In the genomic region with DNA sequence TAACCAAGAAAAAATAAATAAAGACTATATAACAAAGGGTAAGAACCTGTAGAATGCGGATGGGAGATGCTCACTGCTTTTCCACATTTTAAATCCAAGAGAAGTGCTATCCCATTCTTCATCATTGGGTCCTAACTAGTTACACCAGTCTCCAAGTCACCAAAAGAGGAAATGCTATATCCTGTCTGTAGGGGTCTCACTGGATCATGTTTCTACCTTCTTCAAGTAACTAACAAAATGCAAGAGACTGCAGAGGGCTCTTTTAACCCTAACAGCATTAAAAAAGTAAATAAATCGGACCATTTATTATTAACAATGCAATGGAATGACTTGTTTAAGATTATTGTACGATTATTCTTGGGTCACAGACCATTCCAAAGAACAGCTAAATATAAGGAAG, we compare ENCODE assay signal across 12 mouse cellular contexts. TPM values are rescaled to one million over a fixed set of nuclear protein-coding genes. Genes with fewer than 3 reads are reported as not detected.
DNase-seq lines count a peak whose midpoint lies in the region; ATAC-seq and TF ChIP-seq lines count a peak whose summit lies in the region.
"Had no signal": no experiment of that assay in that cellular context is flagged by ENCODE, and none has a peak within 500 bp of the region (broad histone marks: within the 10 kb centered on the region; RNA-seq: fewer than 3 reads in every experiment).

No protein-coding gene starts in this region.

- no peak overlapping the region for H3K27ac ChIP-seq in hindbrain, postnatal 0 days
- H3K27ac ChIP-seq in hindbrain, embryonic 11.5 days (ENCODE audit: low read depth, low read length) = no peak overlapping the region

- no peak overlapping the region for H3K4me3 ChIP-seq in hindbrain, postnatal 0 days (ENCODE audit: low read length)
- no peak overlapping the region for H3K4me3 ChIP-seq in hindbrain, embryonic 11.5 days (ENCODE audit: low read depth, low read length)

- 72% methylated on average over 3 of the region's 3 CpGs for WGBS in hindbrain, postnatal 0 days
- WGBS in hindbrain, embryonic 11.5 days = 66% methylated on average over 3 of the region's 3 CpGs

- no peaks in the 10 kb centered on the region for H3K4me1 ChIP-seq in hindbrain, postnatal 0 days (ENCODE audit: insufficient read depth, low read length)
- H3K4me1 ChIP-seq in hindbrain, embryonic 11.5 days (replicated peaks; ENCODE audit: control insufficient read depth, insufficient read depth, low read length) = no peaks in the 10 kb centered on the region

- peak; percentile 24 for DNase-seq in embryo, embryonic 10 days (ENCODE audit: low spot score)
- DNase-seq in embryo, embryonic 11 days = no peak
- peak; percentile 71 for DNase-seq in hindbrain, postnatal 0 days (ENCODE audit: low spot score)
- DNase-seq in hindbrain, embryonic 11.5 days (ENCODE audit: low spot score) = no peak
- DNase-seq in lung, postnatal 10 days = peak; percentile 29
- DNase-seq in lung, postnatal 14 days = no peak
- peak; percentile 17 for DNase-seq in forelimb bud, embryonic 11.5 days (ENCODE audit: low read depth, low spot score)
- DNase-seq in spleen, adult 18-20 months = no peak
- DNase-seq: lung, postnatal 4 days; right cerebral cortex, adult 18-20 months had no signal

- ATAC-seq in hindbrain, postnatal 0 days = peak; percentile 70
- ATAC-seq in hindbrain, embryonic 11.5 days (ENCODE audit: low FRiP score) = no peak

- no peaks in the 10 kb centered on the region for H3K9me3 ChIP-seq in hindbrain, postnatal 0 days (ENCODE audit: low read length)
- H3K9me3 ChIP-seq in hindbrain, embryonic 11.5 days (ENCODE audit: control insufficient read depth, low read length) = no peaks in the 10 kb centered on the region

- H3K27me3 ChIP-seq in hindbrain, postnatal 0 days (ENCODE audit: insufficient read depth, low read length) = no peaks in the 10 kb centered on the region
- H3K27me3 ChIP-seq in hindbrain, embryonic 11.5 days (ENCODE audit: control insufficient read depth, insufficient read depth, low read length) = no peaks in the 10 kb centered on the region

- H3K36me3 ChIP-seq in hindbrain, postnatal 0 days (ENCODE audit: insufficient read depth, low read length) = no peaks in the 10 kb centered on the region
- H3K36me3 ChIP-seq in hindbrain, embryonic 11.5 days (ENCODE audit: control insufficient read depth, insufficient read depth, low read length) = no peaks in the 10 kb centered on the region

- no peak overlapping the region for H3K4me2 ChIP-seq in hindbrain, postnatal 0 days (ENCODE audit: low read depth, low read length)
- H3K4me2 ChIP-seq in hindbrain, embryonic 11.5 days (replicated peaks; ENCODE audit: low read depth, low read length) = no peak overlapping the region

- no peak overlapping the region for H3K9ac ChIP-seq in hindbrain, postnatal 0 days (replicated peaks; ENCODE audit: low read length)
- H3K9ac ChIP-seq in hindbrain, embryonic 11.5 days (ENCODE audit: low read depth, low read length) = no peak overlapping the region

- TF ChIP-seq CTCF in hindbrain, postnatal 0 days (IDR thresholded peaks at IDR 0.05; ENCODE audit: low read depth) = peak; percentile 71

RNA-seq across cellular contexts. Expression of a gene that starts 41.2 kb away (rescaled TPM):
- total RNA-seq in hindbrain, postnatal 0 days (2014; rRNA removed) = 0.43 TPM in 1 of 2 replicates, not detected in the other
- 0.19 and 0.23 TPM in 2 replicates for polyA plus RNA-seq in hindbrain, postnatal 0 days (2015; fragmentation: Nextera tagmentation; extraction: Ambion mirVana)
- 0.20 TPM in 1 of 2 replicates, not detected in the other for polyA plus RNA-seq in hindbrain, embryonic 11.5 days (2014; fragmentation: Nextera tagmentation; extraction: Ambion mirVana)
- total RNA-seq: left cerebral cortex, postnatal 25 days had no signal
- polyA plus RNA-seq: frontal cortex, adult 2 months had no signal

Comparison
In these comparisons a context has a peak if more than half of its experiments do, and no peak if none do; other contexts are left out.
1. DNase-seq: peak in embryo, embryonic 10 days (single experiment), hindbrain, postnatal 0 days (single experiment), lung, postnatal 10 days (single experiment) and forelimb bud, embryonic 11.5 days (single experiment); none in embryo, embryonic 11 days (single experiment), hindbrain, embryonic 11.5 days (single experiment), lung, postnatal 14 days (single experiment) and spleen, adult 18-20 months (0 of 2).